Mouse (Mus musculus) v-Abl transformed pro-B cells (cell line): ENCODE results near the gene Wdr72.

Experiments used
- in situ Hi-C, 2 experiments: fragments of 400-800 bp; cut with MboI; formaldehyde crosslinking; loops; one replicate each; pipeline ENCODE4 v1.15.1; 2025; ENCODE audit not compliant: unreplicated experiment in 2 of 2

Gene Wdr72

GRCm38 (mm10) chr9:74187401-74188029, 77.4 kb downstream of the Wdr72 start:
- in situ Hi-C loops: no loop called here

GRCm38 (mm10) chr9:74194898-74195297, 84.7 kb downstream of the Wdr72 start:
- in situ Hi-C loops: no loop called here

- in situ Hi-C loops: no loop called here
These were observed 118.1 kb downstream of the Wdr72 start for GRCm38 (mm10) chr9:74228272-74228671.

GRCm38 (mm10) chr9:74241292-74241691, 131.1 kb downstream of the Wdr72 start:
- in situ Hi-C loops: no loop called here

- in situ Hi-C loops: no loop called here
These were observed 137.9 kb downstream of the Wdr72 start for GRCm38 (mm10) chr9:74248084-74248483.

- in situ Hi-C loops: no loop called here
These were observed 139.3 kb downstream of the Wdr72 start for GRCm38 (mm10) chr9:74249486-74249885.

- in situ Hi-C loops: no loop called here
These were observed 140.4 kb downstream of the Wdr72 start for GRCm38 (mm10) chr9:74250522-74250921.

GRCm38 (mm10) chr9:74258389-74258788, 148.2 kb downstream of the Wdr72 start:
- in situ Hi-C loops: no loop called here

- in situ Hi-C loops: no loop called here
These were observed 167.7 kb downstream of the Wdr72 start for GRCm38 (mm10) chr9:74277752-74278385.

- in situ Hi-C loops: no loop called here
These were observed 171.9 kb downstream of the Wdr72 start for GRCm38 (mm10) chr9:74282072-74282471.

GRCm38 (mm10) chr9:74286210-74286609, 176.1 kb downstream of the Wdr72 start:
- in situ Hi-C loops: no loop called here

GRCm38 (mm10) chr9:74294479-74294878, 184.3 kb downstream of the Wdr72 start:
- in situ Hi-C loops: no loop called here

- in situ Hi-C loops: no loop called here
These were observed 208.6 kb downstream of the Wdr72 start for GRCm38 (mm10) chr9:74318771-74319170.

GRCm38 (mm10) chr9:74324089-74324924, 214.2 kb downstream of the Wdr72 start:
- in situ Hi-C loops: no loop called here

GRCm38 (mm10) chr9:74324925-74325295, 214.8 kb downstream of the Wdr72 start:
- in situ Hi-C loops: no loop called here

- in situ Hi-C loops: no loop called here
These were observed 215.8 kb downstream of the Wdr72 start for GRCm38 (mm10) chr9:74325981-74326380.

GRCm38 (mm10) chr9:74328821-74329220, 218.7 kb downstream of the Wdr72 start:
- in situ Hi-C loops: no loop called here

GRCm38 (mm10) chr9:74330706-74331495, 220.7 kb downstream of the Wdr72 start:
- in situ Hi-C loops: no loop called here

- in situ Hi-C loops: no loop called here
These were observed 222.2 kb downstream of the Wdr72 start for GRCm38 (mm10) chr9:74332321-74332720.
